Mouse (Mus musculus): ENCODE measurements around the gene Notch4. TPM values are rescaled to one million over a fixed set of nuclear protein-coding genes. Genes with fewer than 3 reads are reported as not detected.
A peak's percentile ranks its signal among the peaks of the same experiment; 100 is the strongest.

Notch4 gene
- total RNA-seq, 2 experiments from 2014 or later, result 6.1 to 9.0 TPM

DNA sequence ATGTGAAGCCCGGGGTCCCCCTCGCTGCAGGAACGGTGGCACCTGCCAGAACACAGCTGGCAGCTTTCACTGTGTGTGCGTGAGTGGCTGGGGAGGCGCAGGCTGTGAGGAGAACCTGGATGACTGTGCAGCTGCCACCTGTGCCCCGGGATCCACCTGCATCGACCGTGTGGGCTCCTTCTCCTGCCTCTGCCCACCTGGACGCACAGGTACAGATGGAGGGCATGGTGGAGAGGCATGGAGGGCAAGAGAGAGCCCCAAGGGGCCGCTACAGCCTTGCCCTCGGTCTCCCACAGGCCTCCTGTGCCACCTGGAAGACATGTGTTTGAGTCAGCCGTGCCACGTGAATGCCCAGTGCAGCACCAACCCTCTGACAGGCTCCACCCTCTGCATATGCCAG, 4.4 kb downstream of the Notch4 start:
- no peak for DNase-seq (ENCODE audit: low spot score in 2 of 2)

- DNase-seq (ENCODE audit: low spot score in 2 of 2), result no peak
These were observed 5.9 kb downstream of the Notch4 start for GRCm38 (mm10) chr17:34569919-34570318.

GRCm38 (mm10) chr17:34571875-34572274, 7.8 kb downstream of the Notch4 start:
- no peak for DNase-seq (ENCODE audit: low spot score in 2 of 2)

DNA sequence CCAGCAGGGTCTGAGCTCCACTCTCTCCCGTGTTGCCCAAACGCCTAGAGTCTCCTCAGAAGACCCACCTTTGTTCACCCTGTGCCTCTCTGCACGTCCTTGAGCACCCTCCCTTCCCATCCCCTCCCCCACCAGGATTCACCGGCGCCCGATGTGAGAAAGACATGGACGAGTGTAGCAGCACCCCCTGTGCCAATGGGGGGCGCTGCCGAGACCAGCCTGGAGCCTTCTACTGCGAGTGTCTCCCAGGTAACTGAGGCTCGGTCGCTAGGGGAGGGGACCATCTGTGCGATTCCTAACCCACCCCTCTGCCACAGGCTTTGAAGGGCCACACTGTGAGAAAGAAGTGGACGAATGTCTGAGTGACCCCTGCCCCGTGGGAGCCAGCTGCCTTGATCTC, 8.3 kb downstream of the Notch4 start:
- DNase-seq (ENCODE audit: low spot score in 2 of 2), result no peak

- DNase-seq (ENCODE audit: low spot score in 2 of 2), result no peak
These were observed 12.5 kb downstream of the Notch4 start for GRCm38 (mm10) chr17:34576577-34576976.

- no peak for DNase-seq (ENCODE audit: low spot score in 2 of 2)
These were observed 14.0 kb downstream of the Notch4 start for GRCm38 (mm10) chr17:34578070-34578469.

- no peak for DNase-seq (ENCODE audit: low spot score in 2 of 2)
These were observed 18.5 kb downstream of the Notch4 start for GRCm38 (mm10) chr17:34582528-34582927.

GRCm38 (mm10) chr17:34583397-34583796, 19.3 kb downstream of the Notch4 start:
- no peak for DNase-seq (ENCODE audit: low spot score in 2 of 2)

DNA sequence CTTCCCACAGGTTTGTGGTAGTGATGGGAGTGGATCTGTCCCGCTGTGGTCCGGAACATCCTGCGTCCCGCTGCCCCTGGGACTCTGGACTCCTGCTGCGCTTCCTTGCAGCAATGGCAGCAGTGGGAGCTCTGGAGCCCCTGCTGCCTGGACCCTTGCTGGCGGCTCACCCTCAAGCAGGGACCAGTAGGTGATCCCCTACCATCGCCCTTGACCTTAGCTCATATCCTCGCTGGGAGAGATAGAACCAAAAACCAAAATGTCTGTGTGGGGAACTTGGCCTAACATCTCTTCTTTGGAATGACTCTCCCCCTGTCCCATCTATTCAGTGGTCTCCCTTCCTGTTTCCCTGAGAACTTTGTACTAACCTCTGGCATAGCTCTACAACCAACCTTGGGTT, 19.8 kb downstream of the Notch4 start:
- DNase-seq (ENCODE audit: low spot score in 2 of 2), result no peak

DNA sequence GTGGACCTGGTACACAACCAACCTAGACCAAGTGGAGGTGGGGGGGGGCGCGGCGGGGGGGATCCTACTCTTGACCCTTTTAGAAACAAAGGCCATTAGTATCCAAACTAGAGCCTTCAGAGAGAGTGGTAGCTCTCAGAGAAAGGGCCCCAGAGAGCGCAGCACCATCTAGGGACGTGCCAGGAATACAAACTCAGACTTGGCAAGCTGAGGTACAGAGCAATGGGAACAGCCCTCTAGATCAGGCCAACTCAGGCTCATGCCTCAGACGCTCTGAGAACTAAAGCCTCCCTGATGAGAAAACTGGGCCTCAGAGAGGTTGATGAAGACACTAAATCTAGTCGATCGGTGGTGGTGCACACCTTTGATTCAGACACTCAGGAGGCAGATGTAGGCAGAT, 21.1 kb downstream of the Notch4 start:
- DNase-seq (ENCODE audit: low spot score in 2 of 2), result no peak

GRCm38 (mm10) chr17:34585877-34586771, 22.1 kb downstream of the Notch4 start:
- peak in 1 of 2 experiments; percentile 34 for DNase-seq (ENCODE audit: low spot score in 2 of 2)

DNA sequence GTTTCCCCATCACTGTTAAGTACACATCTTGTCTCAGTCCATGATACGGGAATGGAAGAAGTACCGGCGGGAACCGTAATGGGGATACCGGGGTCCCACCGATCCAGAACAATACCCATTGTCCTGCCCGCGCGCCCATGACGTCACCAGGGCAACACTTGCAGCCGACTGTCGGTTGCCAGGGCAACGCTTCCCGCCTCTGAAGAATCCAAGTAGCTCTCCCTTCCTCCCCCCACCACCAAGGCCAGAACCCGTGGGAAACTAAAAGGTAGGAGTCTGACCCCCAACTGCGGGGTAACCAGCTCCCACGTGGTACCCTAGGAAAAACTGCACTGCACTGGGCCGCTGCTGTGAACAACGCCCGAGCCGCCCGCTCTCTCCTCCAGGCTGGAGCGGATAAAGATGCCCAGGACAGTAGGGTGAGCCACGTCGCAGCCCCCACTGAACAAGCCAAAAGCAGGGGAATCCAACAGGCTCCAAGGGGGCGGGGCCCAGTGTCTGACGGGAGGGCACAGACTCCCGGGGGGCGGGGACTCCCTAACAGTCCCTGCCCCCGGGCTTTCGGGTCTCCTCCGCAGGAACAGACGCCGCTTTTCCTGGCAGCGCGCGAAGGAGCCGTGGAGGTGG, 22.8 kb downstream of the Notch4 start:
- DNase-seq (ENCODE audit: low spot score in 2 of 2), result peak; percentile 88 to 89

DNA sequence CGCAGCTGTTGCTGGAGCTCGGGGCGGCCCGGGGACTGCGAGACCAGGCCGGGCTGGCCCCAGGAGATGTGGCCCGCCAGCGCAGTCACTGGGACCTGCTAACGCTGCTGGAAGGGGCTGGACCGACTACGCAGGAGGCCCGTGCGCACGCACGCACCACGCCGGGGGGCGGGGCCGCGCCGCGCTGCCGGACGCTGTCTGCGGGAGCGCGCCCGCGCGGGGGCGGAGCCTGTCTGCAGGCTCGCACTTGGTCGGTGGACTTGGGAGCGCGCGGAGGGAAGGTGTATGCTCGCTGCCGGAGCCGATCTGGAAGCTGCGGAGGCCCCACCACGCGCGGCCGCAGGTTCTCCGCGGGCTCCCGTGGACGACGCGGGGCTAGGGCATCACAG, 23.3 kb downstream of the Notch4 start:
- peak; percentile 95 to 99 for DNase-seq (ENCODE audit: low spot score in 2 of 2)

DNA sequence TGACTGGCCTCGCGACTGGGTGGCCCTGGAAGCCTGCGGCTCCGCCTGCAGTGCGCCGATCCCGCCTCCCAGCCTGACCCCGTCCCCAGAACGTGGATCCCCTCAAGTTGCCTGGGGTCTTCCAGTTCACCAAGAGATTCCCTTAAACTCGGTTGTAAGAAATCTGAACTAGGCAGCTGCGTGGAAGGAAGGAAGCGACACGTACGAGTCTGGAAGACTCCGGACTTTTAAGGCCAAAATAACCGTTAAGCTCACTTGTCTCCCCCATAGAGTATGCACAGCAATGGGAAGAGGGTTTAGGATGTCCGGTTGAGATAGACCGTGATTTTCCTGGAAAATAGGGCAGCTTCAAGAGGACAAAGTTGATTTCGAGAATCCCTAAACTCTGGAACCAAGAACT, 23.7 kb downstream of the Notch4 start:
- DNase-seq (ENCODE audit: low spot score in 2 of 2), result no peak

- no peak for DNase-seq (ENCODE audit: low spot score in 2 of 2)
These were observed 24.7 kb downstream of the Notch4 start for GRCm38 (mm10) chr17:34588767-34589166.

- no peak for DNase-seq (ENCODE audit: low spot score in 2 of 2)
These were observed 25.1 kb downstream of the Notch4 start for GRCm38 (mm10) chr17:34589206-34589605.

GRCm38 (mm10) chr17:34589681-34590101, 25.6 kb downstream of the Notch4 start, which contains the start of gene Gpsm3:
Gpsm3 (plus strand) TSS chr17:34589806.
- DNase-seq (ENCODE audit: low spot score in 2 of 2), result no peak

DNA sequence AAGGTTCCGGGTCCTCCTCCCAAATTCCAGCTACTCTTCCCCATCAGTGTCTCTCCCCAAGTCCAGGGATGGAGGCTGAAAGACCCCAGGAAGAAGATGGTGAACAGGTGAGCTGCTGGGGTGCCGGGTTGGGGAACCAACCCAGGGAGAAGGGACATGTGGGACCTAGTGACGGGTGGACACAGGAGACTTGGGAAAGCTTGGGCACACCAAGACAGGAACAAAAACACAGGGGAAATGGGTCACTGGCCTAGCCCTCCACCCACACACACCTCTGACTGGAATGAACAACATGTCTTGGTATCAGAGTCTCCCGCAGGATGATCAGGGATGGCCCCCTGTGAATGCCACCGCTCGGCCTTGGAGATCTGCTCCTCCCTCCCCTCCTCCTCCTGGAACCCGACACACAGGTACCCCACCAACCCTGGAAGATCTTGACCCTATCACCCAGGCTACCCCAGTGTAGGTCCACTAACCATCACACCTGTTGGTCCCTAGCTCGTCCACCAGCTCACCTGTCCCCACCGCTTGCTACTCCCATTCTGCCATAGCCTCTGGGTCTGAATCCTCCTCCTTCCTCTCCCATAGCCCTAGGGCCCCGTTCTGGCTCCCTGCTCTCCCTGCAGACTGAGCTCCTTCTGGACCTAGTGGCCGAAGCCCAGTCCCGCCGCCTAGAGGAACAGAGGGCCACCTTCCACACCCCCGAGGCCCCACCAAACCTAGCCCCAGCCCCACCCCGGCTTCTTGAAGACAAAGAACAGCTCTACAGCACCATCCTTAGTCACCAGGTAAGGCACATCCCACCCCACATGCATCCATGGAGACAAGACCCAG, 26.3 kb downstream of the Notch4 start:
- DNase-seq (ENCODE audit: low spot score in 2 of 2), result no peak

DNA sequence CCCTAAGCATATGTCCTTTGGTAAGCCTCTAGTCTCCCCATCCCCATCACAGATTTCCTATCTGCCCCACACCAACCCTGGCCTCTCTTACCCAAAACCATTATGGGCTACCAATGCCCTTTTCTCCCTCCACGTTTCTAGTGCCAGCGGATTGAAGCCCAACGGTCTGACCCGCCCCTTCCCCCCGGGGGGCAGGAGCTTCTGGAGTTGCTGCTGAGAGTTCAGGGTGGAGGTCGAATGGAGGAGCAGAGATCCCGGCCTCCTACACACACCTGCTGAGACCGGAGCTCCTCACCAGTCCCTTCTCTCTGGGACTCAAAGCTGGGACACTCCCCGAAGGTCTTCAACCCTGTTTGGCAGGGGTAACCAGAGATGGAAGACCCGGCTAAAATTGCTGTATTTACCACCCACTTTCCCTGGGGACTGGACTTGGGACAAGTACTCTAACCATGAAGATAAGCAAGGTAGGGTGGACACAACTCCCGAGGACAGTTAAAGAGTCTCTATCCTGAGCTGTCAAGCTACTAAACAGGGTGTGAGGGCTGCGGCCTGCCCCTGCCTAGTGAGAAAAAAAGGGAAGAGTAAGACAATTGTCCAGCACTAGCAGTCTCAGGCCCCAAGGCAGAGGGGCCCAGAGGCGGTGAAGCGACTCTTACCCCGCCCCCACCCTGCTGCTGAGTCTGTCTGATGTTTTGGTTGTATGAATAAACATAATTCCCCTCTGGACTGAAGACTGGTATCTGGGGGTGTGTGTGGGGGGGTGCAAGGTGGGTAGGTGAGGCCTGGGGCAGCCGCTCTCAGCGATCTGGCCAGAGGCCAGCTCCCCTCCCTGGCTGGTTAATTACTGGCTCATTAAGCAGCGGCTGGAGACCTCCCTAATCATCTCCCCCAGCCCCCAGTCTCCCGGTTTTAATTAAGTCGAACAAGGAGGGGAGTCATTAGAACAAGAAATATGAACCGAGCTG, 27.2 kb downstream of the Notch4 start, which contains the start of gene Pbx2:
Gene Pbx2, plus strand, starts transcription at position 238 of the 965 bp plus-strand sequence.
- no peak for DNase-seq (ENCODE audit: low spot score in 2 of 2)

- DNase-seq (ENCODE audit: low spot score in 2 of 2), result peak; percentile 79 to 86
These were observed 27.9 kb downstream of the Notch4 start for GRCm38 (mm10) chr17:34591994-34592375.

All from left cerebral cortex, adult 18-20 months (tissue).